Mouse (Mus musculus) heart, embryonic 14.5 days (tissue): ENCODE data around the gene Tmem218. TPM values are rescaled to one million over a fixed set of nuclear protein-coding genes. Genes with fewer than 3 reads are reported as not detected.

Experiments
- ATAC-seq: fragments of 200-750 bp; cut with Nextera tagmentation; 2 replicates; pipeline ENCODE4 v1.8.0; 2017; ENCODE audit warnings: low read depth, moderate TSS enrichment; ENCODE audit not compliant: insufficient number of reproducible peaks, insufficient read depth, low FRiP score
- H3K27ac ChIP-seq, 2 experiments: fragments of 200-500 bp in 1 of 2; fragments of 300-500 bp in 1 of 2; sonication (generic) in 1 of 2; replicated peaks in 1 of 2; 2 replicates each; pipeline ENCODE4 v1.5.1; 2012 to 2014; ENCODE audit warnings: low read depth in 2 of 2, low read length in 2 of 2, control low read depth in 1 of 2, mild to moderate bottlenecking in 1 of 2, mixed read lengths in 1 of 2; ENCODE audit not compliant: control insufficient read depth in 1 of 2, insufficient read depth in 1 of 2
- H3K27me3 ChIP-seq: fragments of 300-500 bp; sonication (generic); 2 replicates; pipeline ENCODE4 v1.6.1; 2014; ENCODE audit warnings: mild to moderate bottlenecking, low read length, control low read depth; ENCODE audit not compliant: control insufficient read depth, insufficient read depth
- H3K36me3 ChIP-seq: fragments of 300-500 bp; sonication (generic); 2 replicates; pipeline ENCODE4 v1.6.1; 2014; ENCODE audit warnings: mild to moderate bottlenecking, control low read depth, low read length, mixed read lengths; ENCODE audit not compliant: control insufficient read depth, insufficient read depth
- H3K4me1 ChIP-seq, 2 experiments: fragments of 200-500 bp in 1 of 2; fragments of 300-500 bp in 1 of 2; sonication (generic) in 1 of 2; 2 replicates each; pipeline ENCODE4 v1.6.1; 2012 to 2014; ENCODE audit warnings: low read length in 2 of 2, control low read depth in 1 of 2, mixed read lengths in 1 of 2; ENCODE audit not compliant: control insufficient read depth in 2 of 2, insufficient read depth in 2 of 2
- H3K4me2 ChIP-seq: fragments of 300-500 bp; sonication (generic); 2 replicates; pipeline ENCODE4 v1.6.1; 2014; ENCODE audit warnings: mild to moderate bottlenecking, low read length
- H3K4me3 ChIP-seq, 2 experiments: fragments of 200-500 bp in 1 of 2; fragments of 300-500 bp in 1 of 2; sonication (generic) in 1 of 2; 2 replicates each; pipeline ENCODE4 v1.5.1; 2012 to 2014; ENCODE audit warnings: low read length in 2 of 2, mild to moderate bottlenecking in 2 of 2, control low read depth in 1 of 2, low read depth in 1 of 2, moderate library complexity in 1 of 2; ENCODE audit not compliant: control insufficient read depth in 1 of 2, insufficient read depth in 1 of 2
- H3K9ac ChIP-seq: fragments of 300-500 bp; sonication (generic); 2 replicates; pipeline ENCODE4 v1.6.1; 2014; ENCODE audit warnings: mild to moderate bottlenecking, low read length
- H3K9me3 ChIP-seq: fragments of 300-500 bp; sonication (generic); 2 replicates; pipeline ENCODE4 v1.6.1; 2016; ENCODE audit warnings: low read length, control low read depth; ENCODE audit not compliant: control insufficient read depth
- WGBS: fragments of 180-500 bp; shearing (Covaris S2); extraction: QIAGEN DNeasy Blood & Tissue Kit; methylation state at CpG from one replicate; pipeline ENCODE4 v1.1.7; 2014; 5-methylcytosine and 5-hydroxymethylcytosine counted together
- polyA plus RNA-seq: library from polyadenylated mRNA; unstranded; fragments of >200 nt; fragmentation: Nextera tagmentation; extraction: Ambion mirVana; gene quantifications from 2 replicates; pipeline ENCODE4 v1.2.1, GENCODE M21; 2014

The Tmem218 gene
- polyA plus RNA-seq, 1 experiment from 2014 or later = 10.7 TPM

GRCm38 (mm10) chr9:37213060-37213738 lies 5.2 kb downstream of the Tmem218 start:
- ATAC-seq = no peak
- Histone ChIP-seq H3K4me2 (no peak overlapping the region), H3K27ac (no peak overlapping the region)

GRCm38 (mm10) chr9:37214327-37215060 lies 6.5 kb downstream of the Tmem218 start:
- WGBS = 80% methylated on average over 9 of the region's 9 CpGs
- Histone ChIP-seq H3K27ac (no peak overlapping the region), H3K4me1 (peaks cover 0 to 3% of the 10 kb centered on the region in 2 experiments; a peak in 1 of 4 replicates), H3K4me3 (no peak overlapping the region), H3K9ac (no peak overlapping the region), H3K9me3 (no peaks in the 10 kb centered on the region), H3K36me3 (no peaks in the 10 kb centered on the region), H3K27me3 (no peaks in the 10 kb centered on the region), H3K4me2 (no peak overlapping the region)
- no peak for ATAC-seq

More at GRCm38 (mm10) chr9:37213060-37213738, 5.2 kb downstream of the Tmem218 start:
- WGBS = 76% methylated on average over 13 of the region's 13 CpGs
- Histone ChIP-seq H3K4me1 (peaks cover 0 to 2% of the 10 kb centered on the region in 2 experiments; a peak in 1 of 4 replicates), H3K27me3 (no peaks in the 10 kb centered on the region), H3K9me3 (no peaks in the 10 kb centered on the region), H3K9ac (no peak overlapping the region), H3K36me3 (no peaks in the 10 kb centered on the region), H3K4me3 (no peak overlapping the region)

- Histone ChIP-seq H3K4me3 (no peak overlapping the region), H3K27ac (no peak overlapping the region), H3K9ac (no peak overlapping the region), H3K27me3 (no peaks in the 10 kb centered on the region), H3K36me3 (peaks cover 6% of the 10 kb centered on the region; the same call in 1 of the 2 replicates), H3K9me3 (no peaks in the 10 kb centered on the region), H3K4me2 (no peak overlapping the region), H3K4me1 (peaks cover 2 to 6% of the 10 kb centered on the region in 2 experiments)
- 89% methylated on average over 8 of the region's 8 CpGs for WGBS
- ATAC-seq = no peak
These were observed 12.7 kb downstream of the Tmem218 start for GRCm38 (mm10) chr9:37220755-37221154.

GRCm38 (mm10) chr9:37225581-37225980 lies 17.6 kb downstream of the Tmem218 start:
- no peak for ATAC-seq
- H3K27ac ChIP-seq = no peak overlapping the region
- no peak overlapping the region for H3K4me3 ChIP-seq
- no peaks in the 10 kb centered on the region for H3K27me3 ChIP-seq
- no peak overlapping the region for H3K9ac ChIP-seq
- H3K4me1 ChIP-seq = peaks cover 2 to 4% of the 10 kb centered on the region in 2 experiments; a peak in 3 of 4 replicates
- no peaks in the 10 kb centered on the region for H3K9me3 ChIP-seq
- 80% methylated on average over 1 of the region's 1 CpGs for WGBS
- H3K36me3 ChIP-seq = 0 out of 2 replicates have a peak, but pooled peaks cover 2% of the 10 kb centered on the region
- no peak overlapping the region for H3K4me2 ChIP-seq

- no peak overlapping the region for H3K9ac ChIP-seq
- H3K4me3 ChIP-seq = no peak overlapping the region
- H3K4me2 ChIP-seq = no peak overlapping the region
- 0% methylated on average over 1 of the region's 1 CpGs for WGBS
- peaks cover 1% of the 10 kb centered on the region in 2 experiments; a peak in 3 of 4 replicates for H3K4me1 ChIP-seq
- no peaks in the 10 kb centered on the region for H3K36me3 ChIP-seq
- no peaks in the 10 kb centered on the region for H3K9me3 ChIP-seq
- H3K27me3 ChIP-seq = no peaks in the 10 kb centered on the region
- 0 out of 2 replicates have a peak, but pooled peaks have one; percentile 42 for ATAC-seq
- H3K27ac ChIP-seq = no peak overlapping the region
These were observed 21.9 kb downstream of the Tmem218 start for GRCm38 (mm10) chr9:37229880-37230325.

GRCm38 (mm10) chr9:37230486-37231195 lies 22.6 kb downstream of the Tmem218 start:
- ATAC-seq = no peak
- WGBS = 83% methylated on average over 9 of the region's 9 CpGs

More at GRCm38 (mm10) chr9:37230486-37231195, 22.6 kb downstream of the Tmem218 start:
- H3K36me3 ChIP-seq = no peaks in the 10 kb centered on the region
- no peak overlapping the region for H3K27ac ChIP-seq
- H3K9ac ChIP-seq = no peak overlapping the region
- no peak overlapping the region for H3K4me3 ChIP-seq
- no peaks in the 10 kb centered on the region for H3K4me1 ChIP-seq
- H3K4me2 ChIP-seq = no peak overlapping the region
- no peaks in the 10 kb centered on the region for H3K9me3 ChIP-seq
- no peaks in the 10 kb centered on the region for H3K27me3 ChIP-seq
